Mouse (Mus musculus) liver, embryonic 16.5 days (tissue): Measurements from ENCODE around the gene Fat1. TPM values are rescaled to one million over a fixed set of nuclear protein-coding genes. Genes with fewer than 3 reads are reported as not detected.

ENCODE experiments used
- ATAC-seq: fragments of 200-750 bp; cut with Nextera tagmentation; 2 replicates; pipeline ENCODE4 v1.8.0; 2017; ENCODE audit warnings: low read depth, mild to moderate bottlenecking, moderate number of reproducible peaks, moderate library complexity
- H3K27ac ChIP-seq: fragments of 300-500 bp; sonication (generic); 2 replicates; pipeline ENCODE4 v1.5.1; 2014; ENCODE audit warnings: mild to moderate bottlenecking, low read length
- H3K27me3 ChIP-seq: fragments of 300-500 bp; sonication (generic); 2 replicates; pipeline ENCODE4 v1.6.1; 2014; ENCODE audit warnings: low read depth, low read length, mixed read lengths; ENCODE audit not compliant: control insufficient read depth, insufficient read depth
- H3K36me3 ChIP-seq: fragments of 300-500 bp; sonication (generic); 2 replicates; pipeline ENCODE4 v1.6.1; 2014; ENCODE audit warnings: mild to moderate bottlenecking; ENCODE audit not compliant: control insufficient read depth, insufficient read depth
- H3K4me1 ChIP-seq: fragments of 300-500 bp; sonication (generic); 2 replicates; pipeline ENCODE4 v1.6.1; 2014; ENCODE audit warnings: low read depth, low read length, mixed read lengths; ENCODE audit not compliant: control insufficient read depth
- H3K4me2 ChIP-seq: fragments of 300-500 bp; sonication (generic); 2 replicates; pipeline ENCODE4 v1.6.1; 2014; ENCODE audit warnings: low read depth, low read length, mixed read lengths
- H3K4me3 ChIP-seq: fragments of 300-500 bp; sonication (generic); 2 replicates; pipeline ENCODE4 v1.5.1; 2014; ENCODE audit warnings: low read depth, mild to moderate bottlenecking, low read length
- H3K9ac ChIP-seq: fragments of 300-500 bp; sonication (generic); 2 replicates; pipeline ENCODE4 v1.6.1; 2014; ENCODE audit warnings: low read depth, low read length
- H3K9me3 ChIP-seq: fragments of 300-500 bp; sonication (generic); replicated peaks from 2 replicates; pipeline ENCODE4 v1.6.1; 2016; ENCODE audit warnings: low read length; ENCODE audit not compliant: control insufficient read depth
- WGBS: fragments of 180-500 bp; shearing (Covaris S2); extraction: QIAGEN DNeasy Blood & Tissue Kit; methylation state at CpG from one replicate; pipeline ENCODE4 v1.1.7; 2014; ENCODE audit not compliant: insufficient replicate concordance; 5-methylcytosine and 5-hydroxymethylcytosine counted together
- polyA plus RNA-seq: library from polyadenylated mRNA; unstranded; fragments of >200 nt; fragmentation: Nextera tagmentation; extraction: Ambion mirVana; gene quantifications from 2 replicates; pipeline ENCODE4 v1.2.1, GENCODE M21; 2015

Gene Fat1
- polyA plus RNA-seq, 1 experiment from 2014 or later: 0.71 TPM

GRCm38 (mm10) chr8:45038350-45038749, 103.1 kb downstream of the Fat1 start:
- Histone ChIP-seq H3K4me1 (no peaks in the 10 kb centered on the region), H3K4me3 (no peak overlapping the region), H3K27me3 (no peaks in the 10 kb centered on the region), H3K9me3 (peaks cover 6% of the 10 kb centered on the region; the same call in 1 of the 2 replicates), H3K9ac (no peak overlapping the region), H3K27ac (no peak overlapping the region), H3K4me2 (no peak overlapping the region), H3K36me3 (peaks cover 12% of the 10 kb centered on the region)
- no peak for ATAC-seq
- WGBS: 61% methylated on average over 15 of the region's 15 CpGs

DNA sequence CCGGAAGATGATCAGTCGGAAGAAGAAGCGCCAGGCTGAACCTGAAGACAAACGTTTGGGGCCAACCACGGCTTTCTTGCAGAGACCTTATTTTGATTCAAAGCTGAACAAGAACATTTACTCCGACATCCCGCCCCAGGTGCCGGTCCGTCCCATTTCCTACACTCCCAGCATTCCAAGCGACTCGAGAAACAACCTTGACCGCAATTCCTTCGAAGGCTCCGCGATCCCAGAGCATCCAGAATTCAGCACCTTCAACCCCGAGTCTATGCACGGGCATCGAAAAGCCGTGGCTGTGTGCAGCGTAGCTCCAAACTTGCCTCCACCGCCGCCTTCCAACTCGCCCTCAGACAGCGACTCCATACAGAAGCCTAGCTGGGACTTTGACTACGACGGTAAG, 108.9 kb downstream of the Fat1 start:
- Histone ChIP-seq H3K27ac (no peak overlapping the region), H3K4me1 (no peaks in the 10 kb centered on the region), H3K4me2 (no peak overlapping the region), H3K27me3 (no peaks in the 10 kb centered on the region), H3K36me3 (peaks cover 7% of the 10 kb centered on the region), H3K9me3 (peaks cover 4% of the 10 kb centered on the region; the same call in 1 of the 2 replicates), H3K9ac (no peak overlapping the region), H3K4me3 (no peak overlapping the region)
- ATAC-seq: no peak
- WGBS: 84% methylated on average over 26 of the region's 26 CpGs

DNA sequence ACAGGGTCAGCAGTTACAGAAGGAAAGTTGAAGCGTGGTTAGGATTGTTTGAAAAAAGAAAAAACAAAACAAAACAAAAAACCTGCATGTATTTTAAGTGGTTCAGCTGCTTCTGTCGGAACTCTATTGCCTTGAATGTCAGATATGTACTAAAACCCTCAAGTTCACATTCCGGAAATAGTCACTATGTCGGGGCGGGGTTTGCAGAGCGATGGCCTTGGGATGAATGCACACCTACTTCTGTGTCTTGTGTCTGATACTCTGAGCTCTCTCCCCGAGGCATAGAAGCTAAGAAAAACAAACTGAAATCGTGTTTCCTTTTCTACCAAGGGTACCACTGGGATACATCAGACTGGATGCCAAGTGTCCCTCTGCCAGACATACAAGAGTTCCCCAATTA, 115.2 kb downstream of the Fat1 start:
- Histone ChIP-seq H3K9ac (no peak overlapping the region), H3K36me3 (no peaks in the 10 kb centered on the region), H3K4me2 (no peak overlapping the region), H3K27me3 (no peaks in the 10 kb centered on the region), H3K27ac (no peak overlapping the region), H3K4me1 (no peaks in the 10 kb centered on the region), H3K4me3 (no peak overlapping the region), H3K9me3 (no peaks in the 10 kb centered on the region)
- WGBS: 67% methylated on average over 8 of the region's 8 CpGs
- ATAC-seq: no peak

GRCm38 (mm10) chr8:45051236-45051635, 116.0 kb downstream of the Fat1 start:
- no peak overlapping the region for H3K4me2 ChIP-seq
- no peaks in the 10 kb centered on the region for H3K4me1 ChIP-seq
- no peaks in the 10 kb centered on the region for H3K36me3 ChIP-seq
- ATAC-seq: no peak
- no peaks in the 10 kb centered on the region for H3K27me3 ChIP-seq
- no peak overlapping the region for H3K27ac ChIP-seq
- H3K4me3 ChIP-seq: no peak overlapping the region
- WGBS: 87% methylated on average over 30 of the region's 30 CpGs
- no peaks in the 10 kb centered on the region for H3K9me3 ChIP-seq
- H3K9ac ChIP-seq: no peak overlapping the region

DNA sequence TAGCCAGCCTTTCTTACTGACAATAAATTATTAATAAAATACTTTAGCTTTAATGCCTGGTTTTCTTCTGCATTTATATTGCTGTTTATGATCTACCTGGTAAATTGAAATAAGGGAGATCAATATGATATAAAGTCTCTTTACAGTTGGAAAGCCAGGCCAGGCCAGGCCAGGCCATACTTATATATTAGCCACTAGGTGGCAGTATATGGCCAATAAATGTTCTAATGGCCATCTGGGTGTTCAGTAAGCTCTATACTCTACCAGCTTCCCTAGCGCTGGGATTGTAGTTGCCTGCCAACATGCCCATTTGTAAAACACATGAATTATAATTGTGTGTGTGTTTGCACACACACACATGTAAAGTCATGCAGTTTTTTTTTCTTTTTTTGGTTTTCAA, 117.0 kb downstream of the Fat1 start:
- Histone ChIP-seq H3K36me3 (no peaks in the 10 kb centered on the region), H3K27me3 (no peaks in the 10 kb centered on the region), H3K27ac (no peak overlapping the region), H3K4me2 (no peak overlapping the region), H3K4me1 (no peaks in the 10 kb centered on the region), H3K9me3 (no peaks in the 10 kb centered on the region), H3K9ac (no peak overlapping the region), H3K4me3 (no peak overlapping the region)
- ATAC-seq: no peak
- 55% methylated on average over 1 of the region's 1 CpGs for WGBS

DNA sequence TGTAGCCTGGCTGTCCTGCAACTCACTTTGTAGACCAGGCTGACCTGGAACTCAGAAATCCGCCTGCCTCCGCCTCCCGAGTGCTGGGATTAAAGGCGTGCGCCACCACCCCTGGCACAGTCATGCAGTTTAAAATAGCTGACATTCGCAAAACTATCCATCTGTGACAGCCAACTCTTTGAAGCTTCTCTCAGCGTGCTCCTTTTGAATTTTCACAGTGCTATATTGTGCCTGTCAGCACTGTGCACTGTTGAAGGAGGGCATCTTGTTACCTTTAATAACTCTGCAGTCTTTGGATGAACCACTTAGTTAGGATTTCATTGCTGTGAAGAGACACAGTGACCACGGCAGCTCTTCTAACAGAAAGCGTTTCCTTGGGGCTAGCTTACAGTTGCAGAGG, 117.4 kb downstream of the Fat1 start:
- H3K9ac ChIP-seq: no peak overlapping the region
- no peaks in the 10 kb centered on the region for H3K36me3 ChIP-seq
- no peaks in the 10 kb centered on the region for H3K4me1 ChIP-seq
- H3K27ac ChIP-seq: no peak overlapping the region
- 80% methylated on average over 9 of the region's 9 CpGs for WGBS
- H3K9me3 ChIP-seq: no peaks in the 10 kb centered on the region
- no peak for ATAC-seq
- no peak overlapping the region for H3K4me2 ChIP-seq
- H3K27me3 ChIP-seq: no peaks in the 10 kb centered on the region
- H3K4me3 ChIP-seq: no peak overlapping the region

- Histone ChIP-seq H3K27me3 (no peaks in the 10 kb centered on the region), H3K4me1 (no peaks in the 10 kb centered on the region), H3K36me3 (no peaks in the 10 kb centered on the region), H3K9ac (no peak overlapping the region), H3K9me3 (no peaks in the 10 kb centered on the region), H3K4me3 (no peak overlapping the region), H3K27ac (no peak overlapping the region), H3K4me2 (no peak overlapping the region)
- WGBS: 81% methylated on average over 3 of the region's 3 CpGs
- no peak for ATAC-seq
Observed at GRCm38 (mm10) chr8:45055500-45055899, 120.3 kb downstream of the Fat1 start.

DNA sequence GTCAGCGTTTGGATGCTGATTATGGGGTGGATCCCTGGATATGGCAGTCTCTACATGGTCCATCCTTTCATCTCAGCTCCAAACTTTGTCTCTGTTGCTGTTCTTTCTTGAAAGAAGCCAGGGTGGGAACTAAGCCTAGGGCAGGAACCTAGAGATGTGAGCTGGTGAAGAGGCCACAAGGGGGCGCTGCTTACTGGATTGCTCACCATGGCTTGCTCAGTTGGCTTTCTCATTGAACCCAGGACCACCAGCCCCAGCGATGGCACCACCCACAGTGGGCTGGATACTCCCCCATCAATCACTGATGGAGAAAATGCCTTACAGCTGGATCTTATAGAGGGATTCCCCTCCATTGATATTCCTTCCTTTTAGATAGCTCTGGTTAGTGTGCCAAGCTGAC, 121.6 kb downstream of the Fat1 start:
- H3K4me3 ChIP-seq: no peak overlapping the region
- H3K9ac ChIP-seq: no peak overlapping the region
- WGBS: 12% methylated on average over 2 of the region's 3 CpGs
- H3K9me3 ChIP-seq: no peaks in the 10 kb centered on the region
- H3K4me2 ChIP-seq: no peak overlapping the region
- H3K27me3 ChIP-seq: no peaks in the 10 kb centered on the region
- no peaks in the 10 kb centered on the region for H3K4me1 ChIP-seq
- H3K36me3 ChIP-seq: no peaks in the 10 kb centered on the region
- no peak overlapping the region for H3K27ac ChIP-seq
- ATAC-seq: no peak

DNA sequence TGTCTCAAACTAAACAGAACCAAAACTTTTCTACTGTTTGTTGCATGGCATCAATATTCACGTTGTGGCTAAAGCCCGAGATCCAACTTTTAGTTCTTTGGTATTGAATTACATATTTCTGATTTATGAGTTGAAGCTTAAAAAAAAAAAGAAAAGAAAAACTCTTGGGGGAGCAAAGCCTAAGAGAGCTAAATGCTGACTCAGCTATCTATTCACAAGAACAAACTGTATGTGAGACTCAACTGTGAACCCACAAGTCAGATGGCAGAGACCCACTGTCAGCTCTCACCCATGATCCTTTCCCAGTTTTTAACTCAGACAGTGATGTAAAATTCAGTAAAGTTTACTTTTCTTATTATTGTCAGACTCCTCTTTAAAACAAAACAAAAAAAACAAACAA, 124.8 kb downstream of the Fat1 start:
- H3K9ac ChIP-seq: no peak overlapping the region
- 76% methylated on average over 2 of the region's 2 CpGs for WGBS
- no peak for ATAC-seq

GRCm38 (mm10) chr8:45062311-45062710, 127.1 kb downstream of the Fat1 start:
- ATAC-seq: no peak
- H3K4me1 ChIP-seq: no peaks in the 10 kb centered on the region
- no peak overlapping the region for H3K4me3 ChIP-seq
- H3K27ac ChIP-seq: no peak overlapping the region
- no peaks in the 10 kb centered on the region for H3K27me3 ChIP-seq
- no peaks in the 10 kb centered on the region for H3K36me3 ChIP-seq
- no peaks in the 10 kb centered on the region for H3K9me3 ChIP-seq
- H3K9ac ChIP-seq: no peak overlapping the region
- 74% methylated on average over 11 of the region's 11 CpGs for WGBS
- H3K4me2 ChIP-seq: no peak overlapping the region

More for the DNA sequence above, 124.8 kb downstream of the Fat1 start:
- Histone ChIP-seq H3K36me3 (no peaks in the 10 kb centered on the region), H3K27ac (no peak overlapping the region), H3K4me1 (no peaks in the 10 kb centered on the region), H3K27me3 (no peaks in the 10 kb centered on the region), H3K4me2 (no peak overlapping the region), H3K4me3 (no peak overlapping the region), H3K9me3 (no peaks in the 10 kb centered on the region)
